Mouse (Mus musculus) layer of hippocampus, adult 18-20 months (tissue): ENCODE measurements at regions not wholly inside any gene's neighbourhood (a gene's known extent, or its start where the extent isn't known, plus 50 kb on each side); places are given as distances from the start of the nearest gene placed in this dataset.

Source experiments
- DNase-seq, 2 experiments: peaks; one replicate each; pipeline ENCODE4 v3.0.0; 2022; ENCODE audit warnings: low spot score in 2 of 2

DNA sequence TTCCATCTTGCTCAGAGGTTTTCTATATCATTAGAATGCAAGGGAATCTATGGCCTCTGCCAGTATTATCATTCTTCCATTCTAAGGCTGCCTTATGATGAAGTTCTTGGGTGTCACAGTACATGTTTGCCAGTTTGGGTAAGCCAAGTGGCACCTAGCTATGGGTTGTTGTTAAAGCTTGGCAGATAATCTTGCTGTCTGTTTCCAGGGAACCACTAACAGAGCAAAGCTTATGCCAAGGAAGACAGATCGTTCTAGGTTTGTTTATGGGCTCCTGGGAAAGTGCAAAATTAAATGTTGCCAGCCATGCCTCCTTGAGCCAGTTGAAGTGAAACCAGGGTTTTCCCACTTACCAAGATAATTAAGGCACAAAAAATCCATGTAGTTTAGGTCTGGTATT is 292.9 kb upstream of the Cobl start:
- DNase-seq: peak in 1 of 2 experiments; percentile 21

DNA sequence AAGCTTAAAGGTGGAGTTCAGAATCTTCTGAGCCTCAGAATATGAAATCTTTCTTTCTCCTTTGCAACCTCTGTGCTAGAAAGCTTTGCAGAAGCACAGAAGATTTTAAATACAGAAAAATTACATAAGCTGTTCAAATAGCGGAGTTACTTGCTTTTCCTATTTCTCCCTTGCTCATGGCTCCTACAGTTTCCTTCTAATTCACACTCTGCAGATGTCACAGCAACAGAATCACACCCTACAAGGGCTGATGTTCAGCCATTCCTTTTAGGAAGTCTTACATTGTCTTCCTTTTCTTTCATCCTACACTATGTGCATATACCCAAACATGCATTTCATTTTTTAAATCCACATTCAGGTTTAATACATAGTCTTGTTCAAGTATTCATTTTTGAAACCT is 285.3 kb upstream of the Cobl start:
- no peak for DNase-seq

DNA sequence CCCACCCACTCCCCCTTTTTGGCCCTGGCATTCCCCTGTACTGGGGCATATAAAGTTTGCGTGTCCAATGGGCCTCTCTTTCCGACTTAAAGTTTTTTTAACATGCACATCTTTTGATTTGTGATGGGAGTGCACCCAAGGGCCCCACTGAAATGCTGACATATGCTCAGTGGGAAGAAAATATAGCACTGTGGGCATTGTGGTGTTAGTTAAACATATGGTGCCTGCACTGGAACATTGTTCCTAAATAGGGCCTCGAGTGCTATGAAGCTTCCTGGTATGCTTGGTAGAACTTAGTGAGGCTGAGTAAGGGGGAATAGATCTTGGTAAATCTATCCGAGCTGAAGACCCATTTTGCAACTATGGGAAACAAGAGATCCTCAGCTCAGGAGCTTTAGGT is 284.5 kb upstream of the Cobl start:
- no peak for DNase-seq

DNA sequence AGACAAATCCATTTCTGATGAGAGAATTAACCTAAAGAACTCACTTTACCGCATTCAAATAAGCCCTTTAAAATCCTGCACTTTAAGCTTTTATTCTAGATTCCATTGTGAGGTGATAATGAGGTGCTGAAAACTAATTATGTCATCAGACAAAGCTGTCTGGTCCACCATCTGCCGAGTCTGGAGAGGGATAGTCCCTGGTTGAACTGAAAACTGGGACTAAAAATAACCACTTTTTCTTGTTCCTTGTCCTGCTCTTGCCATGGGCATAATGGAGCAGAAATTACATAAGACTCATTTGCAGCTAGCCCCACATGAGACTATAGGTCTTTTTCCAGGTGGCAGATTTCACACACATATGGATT is 277.4 kb upstream of the Cobl start:
- peak; percentile 46 to 80 for DNase-seq

- peak; percentile 39 to 83 for DNase-seq
Observed at GRCm38 (mm10) chr11:12741418-12742158, 276.8 kb upstream of the Cobl start.

DNA sequence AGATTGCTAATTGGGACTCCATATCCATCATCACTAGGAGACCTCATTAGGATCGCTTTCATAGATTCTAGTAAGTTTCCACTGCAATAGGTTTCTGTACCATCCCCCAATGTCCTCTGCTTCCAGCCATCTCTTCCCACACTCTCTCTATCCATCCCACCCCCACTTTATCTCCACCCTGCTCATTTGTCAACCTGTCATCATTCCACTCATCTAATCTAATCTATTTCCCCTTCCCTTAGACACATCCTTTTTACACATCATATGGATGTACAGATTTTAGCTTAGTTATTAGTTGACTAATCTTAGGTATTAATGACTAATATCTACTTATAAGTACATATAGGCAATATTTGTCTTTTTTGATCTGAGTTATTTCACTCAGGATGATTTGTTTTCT is 269.5 kb upstream of the Cobl start:
- no peak for DNase-seq

- DNase-seq: no peak
Observed at GRCm38 (mm10) chr11:12727293-12727692, 262.5 kb upstream of the Cobl start.

GRCm38 (mm10) chr11:12726492-12726891 is 261.7 kb upstream of the Cobl start:
- no peak for DNase-seq

GRCm38 (mm10) chr11:12722320-12722719 is 257.6 kb upstream of the Cobl start:
- DNase-seq: no peak

GRCm38 (mm10) chr11:12720169-12720568 is 255.4 kb upstream of the Cobl start:
- no peak for DNase-seq

GRCm38 (mm10) chr11:12696321-12696720 is 231.6 kb upstream of the Cobl start:
- no peak for DNase-seq

DNA sequence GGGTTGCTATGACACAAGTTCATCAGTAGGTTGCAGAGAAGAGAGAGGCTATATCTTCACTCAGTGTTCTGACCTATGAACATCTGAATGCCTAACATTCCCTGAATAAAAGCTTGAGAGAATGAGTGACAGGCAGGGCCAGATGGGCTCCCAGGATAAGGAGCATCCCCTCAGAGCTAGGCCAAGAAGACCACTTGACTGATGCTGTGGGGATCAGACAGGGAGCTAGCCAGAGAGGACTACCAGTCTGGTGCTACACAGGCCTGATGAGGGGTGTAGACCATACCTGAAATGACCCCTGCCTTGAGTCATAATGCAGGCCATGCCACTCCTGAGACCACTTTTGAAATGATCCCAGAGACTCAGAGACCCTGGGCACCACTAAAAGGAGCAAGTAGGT is 228.1 kb upstream of the Cobl start:
- no peak for DNase-seq

DNA sequence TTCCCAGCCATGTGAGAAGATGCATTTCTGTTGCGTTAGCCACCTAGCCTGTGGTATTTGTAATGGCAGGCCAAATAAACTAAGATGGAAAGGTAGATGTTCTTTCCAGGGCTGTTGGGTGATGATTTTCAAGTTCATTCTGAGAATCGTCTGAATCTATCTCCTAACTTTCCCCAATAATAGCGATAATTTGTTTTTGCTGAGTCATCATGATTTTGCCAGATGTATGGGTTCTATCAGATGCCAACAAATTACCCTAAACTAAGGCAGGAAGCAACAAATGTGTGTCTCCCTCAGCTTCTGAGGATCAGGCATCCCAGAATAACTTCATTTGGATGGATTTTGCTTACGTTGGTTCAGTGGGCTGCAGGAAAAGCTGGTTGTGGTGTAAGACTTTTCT is 222.0 kb upstream of the Cobl start:
- no peak for DNase-seq

GRCm38 (mm10) chr11:12661824-12662443 is 197.2 kb upstream of the Cobl start:
- no peak for DNase-seq

- no peak for DNase-seq
Observed at GRCm38 (mm10) chr11:12658847-12659246, 194.1 kb upstream of the Cobl start.

DNA sequence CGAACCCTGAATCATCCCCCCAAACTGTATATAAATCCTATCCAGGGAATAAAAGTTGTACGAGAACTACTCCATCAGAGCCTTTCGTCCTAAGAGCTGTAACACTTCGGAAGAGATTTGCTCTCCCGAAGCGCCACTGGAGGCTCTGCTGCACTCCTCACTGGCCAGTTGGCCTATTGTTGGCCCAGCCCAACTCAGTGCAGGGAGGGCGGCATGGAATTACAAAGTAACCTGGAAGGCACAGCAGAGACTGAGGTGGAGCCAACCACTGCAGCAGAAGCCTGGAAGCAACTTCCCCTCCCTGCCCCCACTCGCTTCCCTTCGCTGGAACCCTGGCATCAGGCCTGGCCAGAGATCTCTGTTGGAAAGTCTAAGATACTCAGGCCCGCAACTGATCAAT is 191.7 kb upstream of the Cobl start:
- no peak for DNase-seq
